Comparison of ENCODE assay signal across 14 mouse cellular contexts in the genomic region with DNA sequence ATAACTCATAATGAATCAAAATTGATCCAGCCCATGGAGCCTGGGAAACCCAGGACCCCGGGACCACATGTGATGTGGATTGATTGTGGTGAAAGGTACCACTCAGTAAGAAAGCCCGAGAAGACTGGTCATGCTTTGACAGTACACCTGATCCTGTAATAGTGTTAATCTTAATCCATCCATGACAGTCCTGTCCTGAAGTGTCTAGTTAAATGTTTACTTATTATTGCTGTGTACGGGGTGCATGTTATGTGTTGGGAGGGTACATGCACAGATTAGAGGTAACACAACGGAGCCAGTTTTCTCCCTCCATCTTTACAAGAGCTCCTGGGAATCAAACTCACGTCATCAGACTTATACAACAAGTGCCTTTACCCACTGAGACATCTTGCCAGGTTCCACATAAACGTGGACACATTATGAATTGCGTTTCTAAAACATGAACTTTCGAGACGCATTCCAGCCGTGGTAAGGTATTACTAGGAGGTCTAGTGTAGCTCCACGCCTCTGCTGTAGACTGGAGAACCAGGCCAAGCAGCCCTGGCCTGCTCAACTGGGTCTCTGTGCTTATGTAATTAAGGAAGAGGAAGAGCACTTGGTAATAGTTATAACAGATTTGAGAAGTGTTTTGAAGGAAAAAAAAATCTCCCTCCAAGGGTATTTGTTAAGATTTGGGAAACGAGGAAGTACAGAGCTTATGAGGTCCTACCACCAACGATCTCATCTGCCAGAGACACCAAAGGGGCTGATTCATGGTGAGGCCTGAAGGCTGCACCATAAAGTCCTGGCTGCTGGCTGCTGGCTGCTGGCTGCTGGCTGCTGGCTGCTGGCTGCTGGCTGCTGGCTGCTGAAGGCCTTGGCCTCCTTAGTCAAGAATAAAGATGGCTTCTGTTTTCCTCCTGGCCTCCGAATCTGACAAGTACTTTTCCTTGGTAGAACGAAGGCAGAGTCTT. TPM values are rescaled to one million over a fixed set of nuclear protein-coding genes. Genes with fewer than 3 reads are reported as not detected.
DNase-seq lines count a peak whose midpoint lies in the region; ATAC-seq and TF ChIP-seq lines count a peak whose summit lies in the region.
"Had no signal": no experiment of that assay in that cellular context is flagged by ENCODE, and none has a peak within 500 bp of the region (broad histone marks: within the 10 kb centered on the region; RNA-seq: fewer than 3 reads in every experiment).

No protein-coding gene starts in this region.

- peak; percentile 79 for ATAC-seq in granulocyte monocyte progenitor cell, adult 5-6 weeks (replicated peaks; ENCODE audit: poor library complexity, severe bottlenecking)
- ATAC-seq: intestine, postnatal 0 days had no signal

- TF ChIP-seq CTCF in layer of hippocampus, adult 2 months (conservative IDR thresholded peaks at IDR 0.05): no peak

- H3K79me2 ChIP-seq in macrophage (ENCODE audit: inconsistent target): no peaks in the 10 kb centered on the region

- H3K4me3 ChIP-seq in layer of hippocampus, adult 2 months: no peak overlapping the region
- no peak overlapping the region for H3K4me3 ChIP-seq in macrophage (ENCODE audit: inconsistent target)
- H3K4me3 ChIP-seq: liver, embryonic 13.5 days; myocyte had no signal

- H3K36me3 ChIP-seq in macrophage (ENCODE audit: inconsistent target): no peaks in the 10 kb centered on the region
- H3K36me3 ChIP-seq: liver, embryonic 13.5 days had no signal

- peak; percentile 10 for DNase-seq in adrenal gland, adult 8-10 months
- DNase-seq in adrenal gland, postnatal 14 days: no peak
- no peak for DNase-seq in layer of hippocampus, adult 2 months (ENCODE audit: low spot score in 2 of 2)
- no peak for DNase-seq in layer of hippocampus, adult 9-11 months
- DNase-seq in retina, embryonic 14.5 days (ENCODE audit: low spot score): no peak
- no peak for DNase-seq in frontal cortex, postnatal 36 days (ENCODE audit: low spot score in 2 of 2)
- DNase-seq: liver, embryonic 13.5 days; lung, postnatal 4 days; spleen, adult 18-20 months; thymus, adult 2 months had no signal

- peak overlapping the region; percentile 7; the same call in 1 of the 2 replicates for H3K27ac ChIP-seq in layer of hippocampus, adult 2 months
- peak overlapping the region; percentile 33 for H3K27ac ChIP-seq in macrophage
- H3K27ac ChIP-seq: liver, embryonic 13.5 days had no signal

- WGBS in macrophage (ENCODE audit: missing documents): 41% methylated on average over 15 of the region's 15 CpGs

RNA-seq across cellular contexts. Expression of a gene that starts 37.3 kb away (rescaled TPM):
- total RNA-seq in adrenal gland, adult 8-10 months (2022): 1 to 10 TPM in 2 of 4 experiments, under 1 TPM in 2; 0.83 to 8.4 (median 1.2) TPM
- 2.7 and 5.7 TPM in 2 replicates for total RNA-seq in adrenal gland, postnatal 14 days (2021)
- 10 to 100 TPM; 45.8 to 49.1 TPM for total RNA-seq in layer of hippocampus, adult 2 months (2021)
- total RNA-seq in granulocyte monocyte progenitor cell, adult 5-6 weeks (2014; fragmentation: Nextera tagmentation): not detected in 2 replicates
- total RNA-seq in granulocyte monocyte progenitor cell, adult 5-6 weeks (2017): 1.5 TPM in 1 of 2 replicates, not detected in the other
- under 1 TPM in 1 of 26 experiments, not detected in 25; 0.43 TPM for total RNA-seq in macrophage (2018; cell fraction: chromatin; rRNA removed)
- total RNA-seq in macrophage (2018; cell fraction: cytosol; rRNA removed): under 1 TPM in 2 of 26 experiments, not detected in 24; 0.05 to 0.07 TPM
- total RNA-seq in macrophage (2018; cell fraction: nucleus; rRNA removed): under 1 TPM in 3 of 26 experiments, not detected in 23; 0.26 to 0.34 (median 0.29) TPM
- polyA plus RNA-seq in macrophage (2018): not detected in 3 replicates

RNA-seq across cellular contexts. Expression of a gene that starts 37.8 kb away (rescaled TPM):
- 100 to 1,000 TPM; 134 to 181 (median 168) TPM for total RNA-seq in adrenal gland, adult 8-10 months (2022)
- 125 and 139 TPM in 2 replicates for total RNA-seq in adrenal gland, postnatal 14 days (2021)
- total RNA-seq in layer of hippocampus, adult 2 months (2021): 100 to 1,000 TPM; 296 to 316 TPM
- 122 and 132 TPM in 2 replicates for total RNA-seq in granulocyte monocyte progenitor cell, adult 5-6 weeks (2014; fragmentation: Nextera tagmentation)
- total RNA-seq in granulocyte monocyte progenitor cell, adult 5-6 weeks (2017): 132 and 157 TPM in 2 replicates
- 100 to 1,000 TPM; 120 to 324 (median 283) TPM for total RNA-seq in macrophage (2018; cell fraction: chromatin; rRNA removed)
- 100 to 1,000 TPM; 401 to 516 (median 457) TPM for total RNA-seq in macrophage (2018; cell fraction: cytosol; rRNA removed)
- 100 to 1,000 TPM; 151 to 403 (median 238) TPM for total RNA-seq in macrophage (2018; cell fraction: nucleus; rRNA removed)
- polyA plus RNA-seq in macrophage (2018): 402 to 842 TPM (median 678 TPM) in 3 replicates
